ENCODE assay signal across 24 mouse cellular contexts in the genomic region with DNA sequence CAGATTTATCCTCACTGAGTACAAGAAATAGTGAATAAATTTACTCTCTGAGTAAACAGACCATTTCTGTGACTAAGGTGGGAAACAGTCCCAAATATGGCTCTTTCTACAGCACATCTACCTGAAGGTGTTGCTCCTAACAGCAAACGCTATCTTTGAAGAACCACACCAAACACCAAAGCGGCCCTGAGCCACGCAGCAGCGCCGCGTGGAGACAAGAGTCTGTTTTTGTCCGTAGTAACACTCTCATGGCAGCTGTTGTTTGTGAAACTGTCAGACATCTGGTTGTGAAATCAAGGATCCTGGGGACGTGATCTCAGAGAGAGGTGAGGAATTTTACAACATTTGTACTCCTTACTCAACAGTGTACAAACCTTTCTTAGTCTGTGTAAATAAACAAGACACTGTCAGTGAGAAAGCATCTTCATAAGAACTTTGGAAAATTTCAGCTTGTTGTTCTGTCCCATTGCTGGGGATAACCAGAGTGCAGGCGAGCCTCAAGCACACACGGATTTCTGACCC. TPM values are rescaled to one million over a fixed set of nuclear protein-coding genes. Genes with fewer than 3 reads are reported as not detected.
DNase-seq lines count a peak whose midpoint lies in the region; TF ChIP-seq lines count a peak whose summit lies in the region.
"Had no signal": no experiment of that assay in that cellular context is flagged by ENCODE, and none has a peak within 500 bp of the region (broad histone marks: within the 10 kb centered on the region; RNA-seq: fewer than 3 reads in every experiment).

No protein-coding gene starts in this region.

- WGBS in lung, adult 2 months, result 63% methylated on average over 10 of the region's 10 CpGs
- WGBS in thymus, adult 2 months, result 38% methylated on average over 10 of the region's 10 CpGs

- H3K27me3 ChIP-seq in thymus, adult 2 months (ENCODE audit: control insufficient read depth, insufficient read depth, low read length), result no peaks in the 10 kb centered on the region
- H3K27me3 ChIP-seq: forebrain, embryonic 13.5 days; hindbrain, embryonic 12.5 days; hindbrain, embryonic 15.5 days had no signal

- no peak overlapping the region for H3K4me3 ChIP-seq in layer of hippocampus, adult 2 months
- H3K4me3 ChIP-seq in lung, adult 2 months (replicated peaks; ENCODE audit: extremely low read depth, low read depth, low read length), result no peak overlapping the region
- H3K4me3 ChIP-seq in thymus, adult 2 months (ENCODE audit: control insufficient read depth, insufficient read depth, low read length), result no peak overlapping the region
- H3K4me3 ChIP-seq: forebrain, embryonic 10.5 days; forebrain, embryonic 13.5 days; hindbrain, embryonic 12.5 days; hindbrain, embryonic 15.5 days had no signal

- H3K36me3 ChIP-seq in thymus, adult 2 months (ENCODE audit: control insufficient read depth, insufficient read depth, low read length), result no peaks in the 10 kb centered on the region
- H3K36me3 ChIP-seq: forebrain, embryonic 10.5 days; hindbrain, embryonic 12.5 days; hindbrain, embryonic 15.5 days had no signal

- no peak for TF ChIP-seq POLR2A in lung, adult 2 months (IDR thresholded peaks at IDR 0.05; ENCODE audit: borderline replicate concordance, extremely low read depth, low read depth, low read length)
- no peak for TF ChIP-seq POLR2A in thymus, adult 2 months (IDR thresholded peaks at IDR 0.05; ENCODE audit: control insufficient read depth, extremely low read depth, insufficient read depth, low read length, poor library complexity)

- H3K27ac ChIP-seq in layer of hippocampus, adult 2 months, result peak overlapping the region; percentile 64; the same call in 1 of the 2 replicates
- no peak overlapping the region for H3K27ac ChIP-seq in thymus, adult 2 months (ENCODE audit: control insufficient read depth, insufficient read depth, low read length)
- H3K27ac ChIP-seq: forebrain, embryonic 10.5 days; forebrain, embryonic 13.5 days; hindbrain, embryonic 12.5 days; hindbrain, embryonic 15.5 days had no signal

- no peak for DNase-seq in layer of hippocampus, adult 2 months (ENCODE audit: low spot score in 2 of 2)
- DNase-seq in layer of hippocampus, postnatal 14 days (ENCODE audit: low spot score in 2 of 2), result no peak
- peak; percentile 8 for DNase-seq in lung, postnatal 25 days (ENCODE audit: low spot score)
- no peak for DNase-seq in lung, adult 2 months
- DNase-seq in thymus, postnatal 4 days, result peak; percentile 35
- no peak for DNase-seq in thymus, adult 2 months
- DNase-seq in B cell, adult 2 months, result no peak
- no peak for DNase-seq in MN1 (ENCODE audit: low spot score)
- DNase-seq: adrenal gland, adult 8-10 months; adrenal gland, postnatal 25 days; cerebellum, adult 18-20 months; cerebellum, adult 9-10 months; cerebellum, postnatal 14 days; gastrocnemius, postnatal 10 days; gastrocnemius, postnatal 36 days; heart, adult 11 months had no signal

- no peak for TF ChIP-seq CTCF in layer of hippocampus, adult 2 months (conservative IDR thresholded peaks at IDR 0.05)
- TF ChIP-seq CTCF in lung, adult 2 months (IDR thresholded peaks at IDR 0.05; ENCODE audit: insufficient read depth, low read length), result no peak
- TF ChIP-seq CTCF in thymus, adult 2 months (IDR thresholded peaks at IDR 0.05; ENCODE audit: borderline replicate concordance, control insufficient read depth, extremely low read depth, insufficient read depth, low read length, poor library complexity), result no peak

- no peaks in the 10 kb centered on the region for H3K4me1 ChIP-seq in lung, adult 2 months (ENCODE audit: control insufficient read depth, insufficient read depth, low read length)
- no peaks in the 10 kb centered on the region; the same call in none of the 2 replicates for H3K4me1 ChIP-seq in thymus, adult 2 months (replicated peaks; ENCODE audit: control insufficient read depth, insufficient read depth, low read length)
- H3K4me1 ChIP-seq: forebrain, embryonic 10.5 days; forebrain, embryonic 13.5 days; hindbrain, embryonic 12.5 days; hindbrain, embryonic 15.5 days had no signal

RNA-seq across cellular contexts. Expression of a gene that starts 20.1 kb away (rescaled TPM):
- total RNA-seq in layer of hippocampus, adult 2 months (2021), result 100 to 1,000 TPM; 125 to 133 TPM
- total RNA-seq in layer of hippocampus, postnatal 14 days (2021), result 100 to 1,000 TPM; 122 to 127 TPM
- 0.67 and 1.2 TPM in 2 replicates for polyA plus RNA-seq in lung, adult 2 months (2012; rRNA removed)
- 0.08 and 0.19 TPM in 2 replicates for polyA plus RNA-seq in thymus, adult 2 months (2012; rRNA removed)
- total RNA-seq: heart, postnatal 25 days; hematopoietic stem cell, adult 5-6 weeks; MEL had no signal
- polyA plus RNA-seq: CD4-positive, CD25-positive, alpha-beta regulatory T cell, adult 4 months had no signal

Comparison
In these comparisons a context has a peak if more than half of its experiments do, and no peak if none do; other contexts are left out.
1. DNase-seq: peak in lung, postnatal 25 days (single experiment) and thymus, postnatal 4 days (single experiment); none in layer of hippocampus, adult 2 months (0 of 2), layer of hippocampus, postnatal 14 days (0 of 2), lung, adult 2 months (single experiment), thymus, adult 2 months (single experiment), B cell, adult 2 months (0 of 2) and MN1 (single experiment).